Comparison of ENCODE assay signal across 32 mouse cellular contexts in genomic region chr3:39396672-39397071, GRCm38 (mm10).
"Had no signal": no experiment of that assay in that cellular context is flagged by ENCODE, and none has a peak within 500 bp of the region (broad histone marks: within the 10 kb centered on the region; RNA-seq: fewer than 3 reads in every experiment).

No protein-coding gene starts in this region.

- H3K27ac ChIP-seq: heart, embryonic 10.5 days; heart, embryonic 13.5 days; heart, embryonic 15.5 days; hindbrain, embryonic 10.5 days; hindbrain, embryonic 12.5 days; hindbrain, embryonic 13.5 days; intestine, embryonic 15.5 days; kidney, embryonic 15.5 days; kidney, postnatal 0 days; layer of hippocampus, adult 2 months had no signal

- H3K36me3 ChIP-seq: heart, embryonic 10.5 days; heart, embryonic 12.5 days; heart, embryonic 13.5 days; heart, embryonic 15.5 days; hindbrain, embryonic 10.5 days; hindbrain, embryonic 12.5 days; hindbrain, embryonic 13.5 days; hindbrain, embryonic 15.5 days; intestine, embryonic 15.5 days; kidney, embryonic 15.5 days had no signal

- H3K4me1 ChIP-seq: heart, embryonic 10.5 days; heart, embryonic 12.5 days; heart, embryonic 13.5 days; heart, embryonic 15.5 days; hindbrain, embryonic 10.5 days; hindbrain, embryonic 12.5 days; hindbrain, embryonic 13.5 days; hindbrain, embryonic 15.5 days had no signal

- H3K27me3 ChIP-seq: heart, embryonic 12.5 days; heart, embryonic 13.5 days; heart, embryonic 15.5 days; hindbrain, embryonic 12.5 days; hindbrain, embryonic 13.5 days; hindbrain, embryonic 15.5 days; intestine, embryonic 15.5 days; kidney, embryonic 15.5 days had no signal

- H3K4me2 ChIP-seq: heart, embryonic 11.5 days; heart, embryonic 12.5 days; heart, embryonic 13.5 days; heart, embryonic 15.5 days; hindbrain, embryonic 12.5 days; hindbrain, embryonic 13.5 days; hindbrain, embryonic 15.5 days; intestine, embryonic 15.5 days; kidney, embryonic 15.5 days had no signal

- ATAC-seq: inflammation-experienced regulatory T-cells, adult 6 months; intestine, embryonic 15.5 days; intestine, embryonic 16.5 days; intestine, postnatal 0 days had no signal

- H3K4me3 ChIP-seq: heart, embryonic 10.5 days; heart, embryonic 12.5 days; heart, embryonic 13.5 days; heart, embryonic 15.5 days; hindbrain, embryonic 10.5 days; hindbrain, embryonic 12.5 days; hindbrain, embryonic 13.5 days; hindbrain, embryonic 15.5 days; intestine, embryonic 15.5 days; kidney, embryonic 15.5 days; layer of hippocampus, adult 2 months had no signal

- DNase-seq: heart, postnatal 10 days; heart, postnatal 14 days; heart, postnatal 36 days; heart, postnatal 4 days; kidney, adult 11 months; kidney, adult 18-20 months; kidney, adult 2 months; kidney, adult 8-10 months; kidney, adult 9 months; kidney, postnatal 10 days; kidney, postnatal 14 days; kidney, postnatal 25 days; kidney, postnatal 36 days; kidney, postnatal 4 days; layer of hippocampus, adult 9-11 months; layer of hippocampus, postnatal 36 days had no signal

- H3K9ac ChIP-seq: heart, embryonic 12.5 days; heart, embryonic 13.5 days; heart, embryonic 15.5 days; hindbrain, embryonic 12.5 days; hindbrain, embryonic 13.5 days; hindbrain, embryonic 15.5 days; intestine, embryonic 15.5 days; kidney, embryonic 15.5 days had no signal

- H3K9me3 ChIP-seq: heart, embryonic 10.5 days; heart, embryonic 12.5 days; heart, embryonic 13.5 days; heart, embryonic 15.5 days; hindbrain, embryonic 10.5 days; hindbrain, embryonic 12.5 days; hindbrain, embryonic 13.5 days; hindbrain, embryonic 15.5 days; intestine, embryonic 15.5 days; kidney, embryonic 15.5 days had no signal
